Mouse (Mus musculus): ENCODE measurements around the gene Nfu1.

DNA sequence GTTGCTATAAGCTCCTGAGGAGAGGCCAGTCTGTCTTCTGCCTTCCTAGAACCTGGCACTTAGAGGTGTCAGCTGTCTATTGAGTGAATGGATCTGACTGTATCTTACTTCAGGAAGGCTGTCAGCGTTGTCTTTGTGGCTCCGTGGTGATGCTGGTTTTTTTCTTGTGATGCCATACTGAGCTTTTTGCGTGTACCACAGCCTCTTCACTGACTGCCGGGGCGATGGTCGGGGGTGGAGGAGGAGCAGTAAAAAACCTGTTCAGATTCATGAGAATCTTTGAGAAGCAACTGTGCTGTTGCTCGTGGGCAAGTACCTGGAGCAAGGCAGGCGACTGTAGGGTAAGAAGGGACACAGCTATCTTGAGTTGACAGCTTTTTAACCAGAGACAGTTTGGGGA lies 9.8 kb downstream of the Nfu1 start:
- TF ChIP-seq CTCF (IDR thresholded peaks at IDR 0.05; ENCODE audit: low read depth, low read length) = no peak
- no peak for TF ChIP-seq POLR2A (IDR thresholded peaks at IDR 0.05; ENCODE audit: borderline replicate concordance, low read depth, low read length)
